Mouse (Mus musculus) kidney, postnatal 14 days (tissue): ENCODE data around the gene Mcm5.
A peak's percentile ranks its signal among the peaks of the same experiment; 100 is the strongest.

ENCODE experiments used
- DNase-seq: peaks from one replicate; pipeline ENCODE4 v3.0.0; 2022; ENCODE audit warnings: mixed read lengths

The Mcm5 gene

DNA sequence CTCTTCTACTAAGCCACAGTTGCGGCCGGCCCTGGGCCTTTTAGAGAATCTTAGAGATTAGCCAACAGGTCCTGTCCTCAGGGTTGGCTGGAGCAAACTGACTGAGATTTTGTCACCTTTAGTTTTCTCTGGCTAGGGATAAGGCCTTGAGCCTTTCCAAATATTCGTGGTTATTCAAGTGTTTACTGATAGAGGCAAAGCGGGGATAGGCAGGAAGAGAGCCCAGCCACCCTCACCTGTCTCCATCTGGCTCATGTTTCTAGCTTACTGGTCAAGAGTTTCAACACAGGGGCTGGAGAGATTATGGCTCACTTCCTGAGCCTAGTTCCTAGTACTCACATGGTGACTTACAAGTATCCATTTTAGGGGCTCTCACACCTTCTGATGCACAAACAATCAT is 6.4 kb upstream of the Mcm5 start:
- DNase-seq, result no peak

GRCm38 (mm10) chr8:75103376-75103878 is 5.9 kb upstream of the Mcm5 start:
- no peak for DNase-seq

DNA sequence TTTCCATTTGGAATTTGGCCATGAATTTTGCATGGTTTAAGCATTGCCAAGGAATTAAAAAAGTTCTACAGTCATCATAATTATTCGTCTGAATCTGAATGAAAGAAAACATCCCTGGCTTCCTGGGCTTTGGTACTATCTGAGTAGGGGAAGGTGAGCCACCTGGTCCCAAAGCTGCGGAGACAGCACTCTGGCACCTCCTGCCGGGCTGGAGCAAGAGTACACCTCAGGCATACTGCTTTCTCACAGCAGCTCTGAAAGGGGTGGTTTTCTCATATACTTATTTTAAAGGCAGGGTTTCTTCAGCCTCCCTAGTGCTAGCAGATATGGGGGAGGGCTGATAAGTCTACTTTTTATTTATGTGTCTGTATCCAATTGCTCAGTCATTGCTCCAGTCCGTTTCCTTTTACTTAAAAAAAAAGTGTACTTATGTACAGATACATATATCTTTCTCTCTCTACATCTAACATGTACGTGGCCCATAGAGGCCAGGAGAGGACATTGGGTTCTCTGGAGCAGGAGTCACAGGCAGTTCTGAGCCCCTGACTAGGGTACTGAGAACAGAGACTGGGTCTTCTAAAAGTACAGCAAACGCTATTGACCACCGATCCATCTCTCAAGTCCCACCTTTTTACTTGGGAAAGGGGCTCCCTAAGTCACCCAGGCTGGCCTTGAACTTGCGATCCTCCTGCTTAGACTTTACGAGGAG is 688 bp upstream of the Mcm5 start:
- DNase-seq, result peak; percentile 89

- DNase-seq, result no peak
Measured at GRCm38 (mm10) chr8:75110093-75110492, 724 bp downstream of the Mcm5 start.

GRCm38 (mm10) chr8:75118505-75118904 is 9.1 kb downstream of the Mcm5 start:
- DNase-seq, result no peak

DNA sequence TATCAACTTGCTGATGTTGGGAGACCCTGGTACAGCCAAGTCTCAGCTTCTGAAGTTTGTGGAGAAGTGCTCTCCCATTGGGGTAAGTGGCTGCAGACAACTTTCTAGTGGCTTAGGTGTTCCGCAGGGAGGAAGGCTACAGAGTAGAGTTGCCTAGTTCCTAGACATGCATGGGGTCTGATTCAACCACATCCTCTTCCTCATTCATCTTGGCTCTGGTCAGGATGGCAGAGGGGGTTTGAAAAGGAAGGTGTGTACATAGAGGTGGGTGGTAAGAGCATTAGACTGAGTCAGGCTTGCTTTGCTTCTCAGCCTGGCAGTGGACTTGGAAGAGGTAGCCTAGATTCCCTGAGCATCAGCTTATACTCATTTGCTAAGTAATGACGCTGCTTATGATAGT is 9.9 kb downstream of the Mcm5 start:
- no peak for DNase-seq

DNA sequence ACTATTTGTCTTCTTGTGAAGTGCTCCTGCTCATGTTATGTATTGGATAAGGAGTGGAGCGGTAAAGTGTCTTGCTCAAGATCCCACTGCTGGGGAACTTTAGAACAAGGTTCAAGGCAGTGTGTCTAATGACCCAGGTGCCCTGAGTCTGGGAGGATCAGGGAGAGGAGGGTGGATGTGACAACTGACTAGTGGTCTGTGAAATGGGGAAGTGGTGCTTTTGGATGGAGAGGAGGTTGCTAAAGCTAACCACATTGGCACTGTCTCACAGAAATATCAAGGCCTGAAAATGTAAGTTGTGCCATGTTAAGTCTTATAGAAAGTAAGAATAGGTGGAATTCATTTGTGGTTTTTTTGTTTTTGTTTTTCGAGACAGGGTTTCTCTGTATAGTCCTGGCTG is 10.4 kb downstream of the Mcm5 start:
- DNase-seq, result no peak

DNA sequence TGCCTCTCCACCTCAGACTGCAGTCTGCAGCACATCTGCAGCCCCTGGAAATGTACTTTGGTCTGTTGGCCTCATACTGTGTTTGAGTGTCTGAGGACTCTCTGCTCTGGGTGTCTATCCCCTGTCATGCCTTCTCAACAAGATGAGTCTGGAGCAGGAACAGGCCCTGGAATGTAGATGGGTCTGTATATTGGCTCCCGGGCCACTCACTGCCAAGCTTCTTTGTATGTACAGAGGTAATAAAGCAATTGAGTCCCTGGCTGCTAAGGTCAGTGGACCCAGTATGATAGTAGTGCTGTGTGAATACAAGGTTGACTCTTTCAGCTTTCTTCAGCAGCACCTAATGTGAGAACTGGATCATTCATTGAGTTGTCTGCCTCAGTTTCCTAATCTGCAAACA is 18.0 kb downstream of the Mcm5 start:
- DNase-seq, result no peak

DNA sequence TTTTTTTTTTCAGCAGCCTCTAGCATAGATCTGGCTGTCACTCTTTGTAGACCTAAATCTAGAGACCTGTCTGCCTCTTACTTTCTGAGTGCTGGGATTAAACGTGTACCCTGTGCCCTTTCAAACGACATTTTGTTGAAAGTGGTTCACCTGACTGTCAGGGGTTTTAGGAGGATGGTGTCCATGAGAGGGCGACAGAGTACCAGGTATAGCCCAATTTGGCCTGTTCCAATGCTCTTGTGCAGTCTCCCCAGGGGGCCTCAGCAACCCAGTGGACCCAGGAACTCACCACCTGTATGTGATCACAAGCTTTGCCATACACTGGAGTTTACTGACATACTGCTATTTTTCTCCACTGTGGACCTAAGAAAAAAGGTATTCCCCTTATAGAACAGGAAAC is 23.1 kb downstream of the Mcm5 start:
- DNase-seq, result peak; percentile 63

DNA sequence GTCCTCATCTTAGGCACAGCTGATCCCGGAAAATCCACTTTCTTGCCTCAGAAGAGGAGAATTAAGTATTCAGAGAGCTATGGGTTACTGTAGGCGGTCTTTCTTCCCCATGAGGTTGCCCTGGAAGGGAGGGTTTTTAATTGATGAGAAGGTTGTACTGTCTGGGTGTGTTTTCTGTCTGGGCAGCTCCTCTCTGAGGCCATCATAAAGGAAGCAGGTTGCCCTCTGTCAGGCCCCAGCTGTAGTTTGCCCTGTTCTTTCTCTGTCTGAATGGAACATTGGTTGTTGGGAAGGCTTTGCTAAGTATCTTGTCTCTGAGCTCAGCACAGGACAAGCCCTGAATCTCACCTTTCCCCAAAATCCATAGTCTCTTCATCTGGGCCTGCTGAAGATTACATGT is 24.0 kb downstream of the Mcm5 start:
- DNase-seq, result no peak

DNA sequence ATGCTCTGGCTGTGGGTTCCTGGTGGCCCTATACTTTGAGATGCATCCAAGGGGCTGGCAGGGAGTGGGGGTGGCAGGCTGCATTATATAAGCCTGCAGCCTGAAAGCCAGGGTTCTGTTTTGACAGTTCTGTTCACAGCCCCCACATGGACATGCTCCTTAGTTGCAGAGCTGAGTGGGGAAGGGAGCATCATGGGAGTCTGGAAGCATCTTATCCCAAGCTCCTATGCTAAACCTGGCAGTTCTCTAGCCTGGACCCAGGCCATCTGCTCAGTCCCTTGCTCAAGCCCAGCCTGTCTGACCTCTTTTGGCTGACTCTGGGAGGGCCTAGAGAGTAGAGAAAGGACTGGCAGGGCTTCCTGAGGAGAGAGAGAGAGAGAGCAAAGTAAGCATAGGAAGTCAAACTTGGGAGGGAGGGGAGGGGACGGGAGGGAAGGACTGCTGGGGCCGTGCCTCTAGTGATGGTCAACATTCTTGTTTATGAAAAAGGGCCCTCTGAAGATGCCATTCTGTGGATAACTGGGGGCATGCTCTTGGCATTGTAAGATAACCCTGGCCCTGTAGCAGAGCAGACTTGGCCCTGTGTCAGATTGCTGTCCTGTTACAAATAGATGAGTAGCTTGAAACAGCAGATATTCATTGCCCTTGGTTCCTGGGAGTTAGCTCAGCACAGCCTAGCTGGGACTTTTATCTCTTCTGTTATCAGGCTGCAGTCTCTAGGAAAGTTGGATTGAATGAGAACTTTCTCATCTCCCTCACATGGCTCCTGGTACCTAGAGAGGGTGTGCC is 25.4 kb downstream of the Mcm5 start:
- no peak for DNase-seq

- no peak for DNase-seq
Measured at GRCm38 (mm10) chr8:75135756-75136155, 26.4 kb downstream of the Mcm5 start.

- no peak for DNase-seq
Measured at GRCm38 (mm10) chr8:75136256-75136655, 26.9 kb downstream of the Mcm5 start.

- DNase-seq, result no peak
Measured at GRCm38 (mm10) chr8:75137536-75137935, 28.2 kb downstream of the Mcm5 start.

DNA sequence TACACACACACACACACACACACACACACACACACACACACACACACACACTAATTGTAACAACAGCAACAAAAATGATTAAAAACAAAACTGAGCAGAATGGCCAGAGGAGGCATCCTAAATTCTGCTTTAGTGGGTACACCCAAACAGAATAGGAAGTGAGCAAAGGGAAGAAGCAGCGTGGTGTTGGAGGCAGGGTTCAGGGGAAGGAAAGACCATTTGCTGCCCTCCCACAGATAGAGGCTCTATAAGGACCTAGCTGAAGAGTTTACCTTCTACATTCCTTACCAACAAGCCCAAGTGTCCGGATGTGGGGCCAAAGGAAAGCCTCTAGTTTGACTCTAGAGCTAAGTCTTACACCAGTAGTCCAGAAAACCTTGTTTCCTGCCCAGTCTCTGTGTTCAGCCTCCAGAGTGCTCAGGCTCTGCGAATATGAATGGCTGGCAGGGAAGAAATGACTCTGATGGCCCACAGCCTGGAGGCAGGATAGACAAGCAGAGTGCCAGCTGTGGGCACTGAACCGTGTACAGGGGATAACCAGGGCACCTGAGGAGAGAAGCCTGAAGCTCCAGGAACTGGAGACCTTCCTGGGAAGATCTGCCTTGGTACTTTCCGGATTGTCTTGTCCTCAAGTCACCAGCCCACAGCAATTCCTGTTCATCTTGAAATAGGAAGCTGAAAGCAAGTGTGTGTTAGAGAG is 41.7 kb downstream of the Mcm5 start:
- DNase-seq, result no peak

DNA sequence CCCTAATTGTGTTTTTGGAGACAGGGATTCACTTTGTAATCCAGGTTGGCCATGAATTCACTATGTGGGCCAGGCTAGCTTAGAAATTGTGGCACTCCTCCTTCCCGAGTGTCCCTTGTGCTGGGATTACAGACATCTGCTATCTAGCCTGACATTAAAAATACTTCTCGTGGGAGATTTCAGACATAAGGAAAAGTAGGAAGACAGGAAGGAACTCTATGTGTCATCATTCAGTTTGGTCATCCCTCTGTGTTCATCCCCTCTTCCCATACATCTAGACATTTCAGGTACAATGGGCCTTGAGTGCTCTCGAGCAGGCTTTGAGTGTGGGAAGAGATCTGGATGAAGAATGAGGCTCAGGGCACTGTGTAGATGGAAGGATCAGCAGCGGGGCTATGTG is 42.4 kb downstream of the Mcm5 start:
- no peak for DNase-seq

GRCm38 (mm10) chr8:75152505-75153082 is 43.2 kb downstream of the Mcm5 start:
- DNase-seq, result no peak

- DNase-seq, result peak; percentile 9
Measured at GRCm38 (mm10) chr8:75154855-75155478, 45.6 kb downstream of the Mcm5 start.

- DNase-seq, result no peak
Measured at GRCm38 (mm10) chr8:75155740-75156322, 46.5 kb downstream of the Mcm5 start.

DNA sequence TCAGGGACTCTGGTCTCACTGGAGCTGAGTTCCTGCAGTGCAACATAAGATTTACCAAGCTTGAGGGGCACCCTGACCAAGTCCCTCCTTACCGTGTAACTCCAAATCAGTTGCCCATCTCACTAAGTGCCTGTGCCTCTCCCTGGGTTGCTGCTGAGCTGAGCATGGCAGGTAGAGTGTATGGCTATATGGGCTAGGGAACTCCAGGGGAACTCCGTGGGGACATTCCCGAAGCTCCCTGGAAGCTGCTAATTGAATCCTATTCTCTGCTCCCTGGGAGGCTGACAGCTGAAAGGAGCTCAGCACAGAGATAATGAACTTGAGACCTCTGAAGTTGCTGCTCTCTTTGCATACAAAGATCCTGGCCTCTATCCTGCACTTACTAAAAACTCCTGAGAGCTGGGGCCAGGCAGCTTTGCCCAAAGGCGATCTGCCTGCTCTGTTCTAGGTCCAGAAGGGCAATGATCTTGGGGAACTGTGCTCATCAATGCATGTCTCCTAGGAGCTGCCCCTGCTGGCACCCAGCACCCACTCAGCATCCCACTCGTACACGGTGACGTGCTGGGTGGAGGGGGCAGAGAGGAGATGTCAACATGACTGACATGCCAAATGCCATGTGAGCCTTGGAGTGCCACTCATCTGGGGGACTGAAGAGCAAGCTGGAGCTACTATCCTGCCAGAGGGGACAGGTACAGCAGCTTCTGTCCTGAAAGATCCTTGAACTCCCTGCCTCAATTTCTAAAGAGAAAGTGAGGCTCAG is 48.3 kb downstream of the Mcm5 start:
- DNase-seq, result no peak

GRCm38 (mm10) chr8:75169363-75169762 is 60.0 kb downstream of the Mcm5 start:
- peak; percentile 21 for DNase-seq
